Mouse (Mus musculus) CH12.LX (cell line): ENCODE results near the gene Tmem186. TPM values are rescaled to one million over a fixed set of nuclear protein-coding genes. Genes with fewer than 3 reads are reported as not detected.

Experiments
- DNase-seq: peaks from one replicate; pipeline ENCODE4 v3.0.0-alpha.2; 2013; ENCODE audit errors: extremely low read depth
- H3K27ac ChIP-seq: 2 replicates; pipeline ENCODE4 v1.5.1; 2012; ENCODE audit warnings: low read depth, mild to moderate bottlenecking, control low read depth, moderate library complexity; ENCODE audit not compliant: insufficient read depth
- H3K27me3 ChIP-seq: replicated peaks from 2 replicates; pipeline ENCODE3; 2012; ENCODE audit warnings: inconsistent platforms
- H3K36me3 ChIP-seq, 2 experiments: replicated peaks in 1 of 2; 2 replicates each; pipeline versions ENCODE3 to v1.6.1; 2012; ENCODE audit warnings: inconsistent platforms in 1 of 2, low read length in 1 of 2, mild to moderate bottlenecking in 1 of 2, mixed read lengths in 1 of 2, moderate library complexity in 1 of 2; ENCODE audit not compliant: control insufficient read depth in 1 of 2, insufficient read depth in 1 of 2
- H3K4me1 ChIP-seq, 2 experiments: 2 replicates each; pipeline ENCODE4 v1.6.1; 2012; ENCODE audit warnings: inconsistent platforms in 1 of 2, moderate library complexity in 1 of 2; ENCODE audit not compliant: insufficient read depth in 2 of 2, control insufficient read depth in 1 of 2
- H3K4me2 ChIP-seq: 2 replicates; pipeline ENCODE4 v1.6.1; 2012; ENCODE audit warnings: low read depth, mild to moderate bottlenecking, control low read depth; ENCODE audit not compliant: poor library complexity, insufficient read depth, severe bottlenecking
- H3K4me3 ChIP-seq, 3 experiments: fragments of 150-350 bp in 1 of 3; sonication (generic) in 1 of 3; replicated peaks in 1 of 3; 2 replicates each; pipeline versions ENCODE3 to v1.5.1; 2011 to 2012; ENCODE audit warnings: low read depth in 2 of 3, low read length in 2 of 3, mild to moderate bottlenecking in 2 of 3, moderate library complexity in 2 of 3, control low read depth in 1 of 3, improper control_type of control experiment in 1 of 3, inconsistent platforms in 1 of 3, mixed read lengths in 1 of 3; ENCODE audit not compliant: poor library complexity in 1 of 3
- H3K79me2 ChIP-seq: replicated peaks from 2 replicates; pipeline ENCODE4 v1.6.1; 2012; ENCODE audit warnings: mild to moderate bottlenecking, moderate library complexity; ENCODE audit not compliant: control insufficient read depth, poor library complexity, insufficient read depth, severe bottlenecking; ENCODE audit errors: extremely low read depth
- H3K9ac ChIP-seq: 2 replicates; pipeline ENCODE4 v1.6.1; 2012; ENCODE audit warnings: low read depth, mild to moderate bottlenecking, control low read depth, moderate library complexity; ENCODE audit not compliant: insufficient read depth
- H3K9me3 ChIP-seq: replicated peaks from 2 replicates; pipeline ENCODE3; 2012; ENCODE audit warnings: low read length, inconsistent platforms, mixed read lengths
- BHLHE40 ChIP-seq: IDR thresholded peaks from 2 replicates; pipeline ENCODE4 v1.6.1; 2011; ENCODE audit warnings: mild to moderate bottlenecking, low read depth, low read length, improper control_type of control experiment
- CHD2 ChIP-seq: IDR thresholded peaks from 2 replicates; pipeline ENCODE4 v1.6.1; 2011; ENCODE audit warnings: low read length, improper control_type of control experiment
- CTCF ChIP-seq, 2 experiments: IDR thresholded peaks in 1 of 2; conservative IDR thresholded peaks in 1 of 2; 2 replicates each; pipeline ENCODE4 v1.5.1; 2011 to 2012; ENCODE audit warnings: low read depth in 2 of 2, low read length in 2 of 2, improper control_type of control experiment in 1 of 2, inconsistent platforms in 1 of 2, mild to moderate bottlenecking in 1 of 2, moderate library complexity in 1 of 2
- EP300 ChIP-seq: IDR thresholded peaks from 2 replicates; pipeline ENCODE4 v1.6.1; 2011; ENCODE audit warnings: low read length, improper control_type of control experiment
- ETS1 ChIP-seq: conservative IDR thresholded peaks from 2 replicates; pipeline ENCODE4 v1.6.1; 2012; ENCODE audit warnings: low read depth, mild to moderate bottlenecking, inconsistent platforms, low read length, improper control_type of control experiment, moderate library complexity
- GABPA ChIP-seq: IDR thresholded peaks from 2 replicates; pipeline ENCODE4 v1.6.1; 2012; ENCODE audit warnings: low read depth, low read length, improper control_type of control experiment, inconsistent platforms; ENCODE audit not compliant: insufficient replicate concordance
- HCFC1 ChIP-seq: IDR thresholded peaks from 2 replicates; pipeline ENCODE4 v1.6.1; 2012; ENCODE audit warnings: low read depth, mild to moderate bottlenecking, inconsistent platforms, low read length, improper control_type of control experiment
- JUN ChIP-seq: IDR thresholded peaks from 2 replicates; pipeline ENCODE4 v1.6.1; 2011; ENCODE audit warnings: low read depth, mild to moderate bottlenecking, low read length, improper control_type of control experiment, moderate library complexity; ENCODE audit not compliant: insufficient read depth
- KAT2A ChIP-seq: IDR thresholded peaks from 2 replicates; pipeline ENCODE4 v1.6.1; 2012; ENCODE audit warnings: low read length, improper control_type of control experiment, inconsistent platforms; ENCODE audit not compliant: insufficient replicate concordance
- MAZ ChIP-seq: IDR thresholded peaks from 2 replicates; pipeline ENCODE4 v1.6.1; 2012; ENCODE audit warnings: low read depth, mild to moderate bottlenecking, inconsistent platforms, low read length, improper control_type of control experiment, moderate library complexity
- MEF2A ChIP-seq: IDR thresholded peaks from 2 replicates; pipeline ENCODE4 v1.6.1; 2014; ENCODE audit warnings: low read depth, mild to moderate bottlenecking, inconsistent platforms, low read length, improper control_type of control experiment, borderline replicate concordance
- MXI1 ChIP-seq: IDR thresholded peaks from 2 replicates; pipeline ENCODE4 v1.6.1; 2011; ENCODE audit warnings: mild to moderate bottlenecking, low read depth, low read length, improper control_type of control experiment
- MYC ChIP-seq: IDR thresholded peaks from 2 replicates; pipeline ENCODE4 v1.6.1; 2011; ENCODE audit warnings: low read depth, mild to moderate bottlenecking, improper control_type of control experiment, low read length
- NELFE ChIP-seq: IDR thresholded peaks from 2 replicates; pipeline ENCODE4 v1.6.1; 2011; ENCODE audit warnings: low read depth, low read length, improper control_type of control experiment
- PAX5 ChIP-seq: IDR thresholded peaks from 2 replicates; pipeline ENCODE4 v1.6.1; 2012; ENCODE audit warnings: low read length, inconsistent platforms, mixed read lengths
- POLR2A ChIP-seq: IDR thresholded peaks from 2 replicates; pipeline ENCODE4 v1.6.1; 2011; ENCODE audit warnings: low read depth, mild to moderate bottlenecking, improper control_type of control experiment, low read length
- RAD21 ChIP-seq: IDR thresholded peaks from 2 replicates; pipeline ENCODE4 v1.6.1; 2011; ENCODE audit warnings: low read depth, mild to moderate bottlenecking, low read length, improper control_type of control experiment, moderate library complexity
- SIN3A ChIP-seq: IDR thresholded peaks from 2 replicates; pipeline ENCODE4 v1.6.1; 2012; ENCODE audit warnings: low read length, improper control_type of control experiment, inconsistent platforms
- SMC3 ChIP-seq: IDR thresholded peaks from 2 replicates; pipeline ENCODE4 v1.6.1; 2011; ENCODE audit warnings: low read depth, low read length, improper control_type of control experiment
- TCF12 ChIP-seq: IDR thresholded peaks from 2 replicates; pipeline ENCODE4 v1.6.1; 2014; ENCODE audit warnings: low read depth, mild to moderate bottlenecking, inconsistent platforms, low read length, improper control_type of control experiment
- UBTF ChIP-seq: IDR thresholded peaks from 2 replicates; pipeline ENCODE4 v1.6.1; 2012; ENCODE audit warnings: low read depth, mild to moderate bottlenecking, inconsistent platforms, low read length, improper control_type of control experiment, moderate library complexity
- USF2 ChIP-seq: conservative IDR thresholded peaks from 2 replicates; pipeline ENCODE4 v1.6.1; 2011; ENCODE audit warnings: low read depth, low read length, improper control_type of control experiment
- ZKSCAN1 ChIP-seq: IDR thresholded peaks from 2 replicates; pipeline ENCODE4 v1.6.1; 2012; ENCODE audit warnings: low read depth, inconsistent platforms, low read length, improper control_type of control experiment, borderline replicate concordance
- ZNF384 ChIP-seq: IDR thresholded peaks from 2 replicates; pipeline ENCODE4 v1.6.1; 2012; ENCODE audit warnings: low read depth, low read length, improper control_type of control experiment, inconsistent platforms
- dilution Hi-C: fragments of 300-500 bp; cut with MboI; formaldehyde crosslinking; loops from 2 replicates; pipeline ENCODE4 v1.14.3; 2020; ENCODE audit warnings: low sequenced_read_pairs; ENCODE audit not compliant: extremely low pct_unique_long_range_greater_than_20kb, extremely low pct_ligation_motif_present
- in situ Hi-C: fragments of 300-500 bp; cut with MboI; formaldehyde crosslinking; loops from 3 replicates; pipeline ENCODE4 v1.14.3; 2019; ENCODE audit warnings: low sequenced_read_pairs, low pct_ligation_motif_present, low pct_unique_long_range_greater_than_20kb, mixed read lengths
- polyA plus RNA-seq: library from polyadenylated mRNA; unstranded; fragments of >175 nt; gene quantifications from 2 replicates; pipeline ENCODE4 v1.2.1, GENCODE M21; 2012; ENCODE audit warnings: low read depth; ENCODE audit not compliant: insufficient read length
- total RNA-seq, 2 experiments: library from RNA; depleted of rRNA; stranded (reverse); fragments of 300-350 nt in 1 of 2; fragments of >200 nt in 1 of 2; gene quantifications; 2 replicates each; pipeline ENCODE4 v1.2.3; 2012 to 2014

Tmem186 gene
- total and polyA plus RNA-seq, 3 experiments, result 19.7 to 22.2 (median 21.9) TPM

GRCm38 (mm10) chr16:8667814-8668213, 30.3 kb upstream of the Tmem186 start:
- no peak for DNase-seq
- Histone ChIP-seq H3K36me3 (peaks cover 15 to 57% of the 10 kb centered on the region in 2 experiments), H3K79me2 (no peaks in the 10 kb centered on the region), H3K27me3 (peaks cover 3% of the 10 kb centered on the region), H3K4me3 (no peak overlapping the region), H3K9me3 (no peaks in the 10 kb centered on the region), H3K27ac (no peak overlapping the region), H3K9ac (no peak overlapping the region), H3K4me2 (no peak overlapping the region), H3K4me1 (peaks cover 27 to 63% of the 10 kb centered on the region in 2 experiments)
- dilution Hi-C loops, result no loop called here
- in situ Hi-C loops, result no loop called here
- 0 out of 2 replicates have a peak, but pooled peaks have one; percentile 17 for TF ChIP-seq POLR2A
- no peak for TF ChIP-seq ETS1

- no peak for DNase-seq
- no peaks in the 10 kb centered on the region for H3K9me3 ChIP-seq
- H3K4me2 ChIP-seq, result no peak overlapping the region
- H3K9ac ChIP-seq, result no peak overlapping the region
- in situ Hi-C loops (no loop called here), dilution Hi-C loops (no loop called here)
- H3K79me2 ChIP-seq, result no peaks in the 10 kb centered on the region
- H3K27ac ChIP-seq, result no peak overlapping the region
- no peak overlapping the region for H3K4me3 ChIP-seq
- H3K36me3 ChIP-seq, result peaks cover 17 to 63% of the 10 kb centered on the region in 2 experiments
- TF ChIP-seq GABPA (no peak), ETS1 (no peak), MXI1 (no peak), NELFE (no peak), EP300 (no peak), SMC3 (no peak), JUN (no peak), UBTF (no peak)
- no peaks in the 10 kb centered on the region for H3K27me3 ChIP-seq
- H3K4me1 ChIP-seq, result peaks cover 27 to 58% of the 10 kb centered on the region in 2 experiments
Measured at GRCm38 (mm10) chr16:8667261-8667660, 29.7 kb upstream of the Tmem186 start.

GRCm38 (mm10) chr16:8666452-8666851, 28.9 kb upstream of the Tmem186 start:
- Histone ChIP-seq H3K4me3 (no peak overlapping the region), H3K79me2 (no peaks in the 10 kb centered on the region), H3K4me2 (no peak overlapping the region), H3K27ac (no peak overlapping the region), H3K9ac (no peak overlapping the region), H3K9me3 (no peaks in the 10 kb centered on the region), H3K36me3 (peaks cover 25 to 71% of the 10 kb centered on the region in 2 experiments), H3K27me3 (no peaks in the 10 kb centered on the region), H3K4me1 (peaks cover 27 to 57% of the 10 kb centered on the region in 2 experiments)
- DNase-seq, result peak; percentile 61
- in situ Hi-C loops (no loop called here), dilution Hi-C loops (no loop called here)
- TF ChIP-seq MEF2A (no peak), USF2 (no peak), MXI1 (no peak), ZKSCAN1 (no peak), KAT2A (no peak), PAX5 (no peak), BHLHE40 (no peak), SIN3A (no peak), MAZ (no peak), ZNF384 (no peak), TCF12 (no peak), CHD2 (no peak), CTCF (conservative IDR thresholded peaks at IDR 0.05 in 1 of 2, IDR thresholded peaks at IDR 0.05 in 1 of 2; ENCODE audit: low read depth in 2 of 2, low read length in 2 of 2) (no peak), RAD21 (no peak), HCFC1 (no peak), MYC (no peak), ETS1 (no peak)
